Mouse (Mus musculus) lung, embryonic 16.5 days (tissue): ENCODE results near the gene Heatr5a. TPM values are rescaled to one million over a fixed set of nuclear protein-coding genes. Genes with fewer than 3 reads are reported as not detected.
A peak's percentile ranks its signal among the peaks of the same experiment; 100 is the strongest.

Experiments
- ATAC-seq: fragments of 200-750 bp; cut with Nextera tagmentation; 2 replicates; pipeline ENCODE4 v1.8.0; 2017; ENCODE audit warnings: low read depth, mild to moderate bottlenecking, moderate library complexity
- H3K27ac ChIP-seq: fragments of 300-500 bp; sonication (generic); 2 replicates; pipeline ENCODE4 v1.5.1; 2014; ENCODE audit warnings: mild to moderate bottlenecking, control low read depth, low read length
- H3K27me3 ChIP-seq: fragments of 300-500 bp; sonication (generic); 2 replicates; pipeline ENCODE4 v1.6.1; 2014; ENCODE audit warnings: low read depth, low read length, mixed read lengths; ENCODE audit not compliant: control insufficient read depth, insufficient read depth
- H3K36me3 ChIP-seq: fragments of 300-500 bp; sonication (generic); 2 replicates; pipeline ENCODE4 v1.6.1; 2014; ENCODE audit warnings: low read length; ENCODE audit not compliant: control insufficient read depth, insufficient read depth
- H3K4me1 ChIP-seq: fragments of 300-500 bp; sonication (generic); replicated peaks from 2 replicates; pipeline ENCODE4 v1.6.1; 2014; ENCODE audit warnings: low read length, mixed read lengths; ENCODE audit not compliant: control insufficient read depth, insufficient read depth
- H3K4me2 ChIP-seq: fragments of 300-500 bp; sonication (generic); 2 replicates; pipeline ENCODE4 v1.6.1; 2014; ENCODE audit warnings: low read depth, low read length, control low read depth
- H3K4me3 ChIP-seq: fragments of 300-500 bp; sonication (generic); 2 replicates; pipeline ENCODE4 v1.5.1; 2014; ENCODE audit warnings: mild to moderate bottlenecking, low read length, control low read depth
- H3K9ac ChIP-seq: fragments of 300-500 bp; sonication (generic); 2 replicates; pipeline ENCODE4 v1.6.1; 2014; ENCODE audit warnings: low read length, control low read depth
- H3K9me3 ChIP-seq: fragments of 300-500 bp; sonication (generic); 2 replicates; pipeline ENCODE4 v1.6.1; 2016; ENCODE audit warnings: low read length; ENCODE audit not compliant: control insufficient read depth
- WGBS: fragments of 180-500 bp; shearing (Covaris S2); extraction: QIAGEN DNeasy Blood & Tissue Kit; methylation state at CpG from one replicate; pipeline ENCODE4 v1.1.7; 2014; 5-methylcytosine and 5-hydroxymethylcytosine counted together
- polyA plus RNA-seq: library from polyadenylated mRNA; unstranded; fragments of >200 nt; fragmentation: Nextera tagmentation; extraction: Ambion mirVana; gene quantifications from 2 replicates; pipeline ENCODE4 v1.2.1, GENCODE M21; 2015

The Heatr5a gene
- polyA plus RNA-seq, 1 experiment from 2014 or later: 14.9 TPM

GRCm38 (mm10) chr12:51914903-51915670 is 56.0 kb downstream of the Heatr5a start:
- no peak overlapping the region for H3K27ac ChIP-seq
- no peak overlapping the region for H3K4me3 ChIP-seq
- no peaks in the 10 kb centered on the region for H3K27me3 ChIP-seq
- 91% methylated on average over 12 of the region's 12 CpGs for WGBS
- no peaks in the 10 kb centered on the region for H3K9me3 ChIP-seq
- no peak overlapping the region for H3K4me2 ChIP-seq
- H3K9ac ChIP-seq: no peak overlapping the region
- no peaks in the 10 kb centered on the region for H3K4me1 ChIP-seq
- no peak for ATAC-seq
- H3K36me3 ChIP-seq: peaks cover 21% of the 10 kb centered on the region

- Histone ChIP-seq H3K4me2 (no peak overlapping the region), H3K27me3 (no peaks in the 10 kb centered on the region), H3K9ac (no peak overlapping the region), H3K9me3 (no peaks in the 10 kb centered on the region), H3K36me3 (peaks cover 15% of the 10 kb centered on the region), H3K4me3 (no peak overlapping the region), H3K27ac (no peak overlapping the region), H3K4me1 (no peaks in the 10 kb centered on the region)
- WGBS: 87% methylated on average over 5 of the region's 5 CpGs
- ATAC-seq: no peak
Measured at GRCm38 (mm10) chr12:51909202-51909601, 61.9 kb downstream of the Heatr5a start.

DNA sequence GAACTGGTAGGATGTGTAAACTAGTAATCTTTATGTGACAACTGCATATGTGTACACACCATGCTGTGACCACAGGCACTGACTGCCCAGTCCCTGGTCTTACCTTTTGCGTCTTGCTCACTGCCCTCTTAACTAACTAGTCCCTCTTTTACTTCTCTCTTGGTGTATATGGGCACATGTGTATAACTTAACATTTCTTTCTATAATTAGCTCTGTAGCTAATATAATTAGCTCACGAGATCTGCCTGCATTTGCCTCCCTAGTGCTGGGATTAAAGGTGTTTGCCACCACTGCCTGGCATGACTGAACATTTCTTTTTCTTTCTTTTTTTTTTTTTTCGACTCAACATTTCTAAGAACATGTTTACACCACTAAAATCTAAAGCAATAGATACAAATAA is 63.6 kb downstream of the Heatr5a start:
- Histone ChIP-seq H3K9me3 (no peaks in the 10 kb centered on the region), H3K4me1 (no peaks in the 10 kb centered on the region), H3K4me3 (no peak overlapping the region), H3K9ac (no peak overlapping the region), H3K36me3 (peaks cover 10% of the 10 kb centered on the region), H3K4me2 (no peak overlapping the region), H3K27me3 (no peaks in the 10 kb centered on the region), H3K27ac (no peak overlapping the region)
- WGBS: 83% methylated on average over 3 of the region's 3 CpGs
- no peak for ATAC-seq

DNA sequence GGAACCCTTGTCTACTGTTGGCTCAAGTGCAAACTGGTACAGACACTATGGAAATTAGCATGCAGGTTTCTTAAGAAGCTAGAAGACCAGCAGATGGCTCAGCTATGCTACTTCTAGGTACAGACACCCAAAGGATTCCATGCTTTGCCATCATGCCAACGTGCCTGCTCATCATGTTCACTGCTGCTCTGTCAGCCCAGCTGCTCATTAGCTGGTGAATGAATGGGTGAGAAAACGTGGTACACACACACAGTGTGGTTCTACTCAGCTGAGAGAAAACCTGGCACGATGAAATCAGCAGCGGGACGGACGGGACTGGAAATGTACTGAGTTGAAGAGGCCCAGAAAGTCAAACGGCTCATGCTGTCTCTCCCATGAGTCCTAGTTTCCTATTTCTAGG is 70.6 kb downstream of the Heatr5a start:
- Histone ChIP-seq H3K9me3 (no peaks in the 10 kb centered on the region), H3K4me1 (no peaks in the 10 kb centered on the region), H3K4me3 (no peak overlapping the region), H3K36me3 (peaks cover 22% of the 10 kb centered on the region), H3K27ac (no peak overlapping the region), H3K4me2 (no peak overlapping the region), H3K9ac (no peak overlapping the region), H3K27me3 (no peaks in the 10 kb centered on the region)
- ATAC-seq: no peak
- WGBS: 84% methylated on average over 7 of the region's 7 CpGs

- no peak overlapping the region for H3K4me2 ChIP-seq
- H3K27ac ChIP-seq: no peak overlapping the region
- H3K9ac ChIP-seq: no peak overlapping the region
- H3K4me3 ChIP-seq: no peak overlapping the region
- H3K27me3 ChIP-seq: no peaks in the 10 kb centered on the region
- H3K36me3 ChIP-seq: peaks cover 18% of the 10 kb centered on the region
- WGBS: 77% methylated on average over 4 of the region's 4 CpGs
- no peaks in the 10 kb centered on the region for H3K4me1 ChIP-seq
- H3K9me3 ChIP-seq: no peaks in the 10 kb centered on the region
- ATAC-seq: no peak
Measured at GRCm38 (mm10) chr12:51896901-51897300, 74.2 kb downstream of the Heatr5a start.

DNA sequence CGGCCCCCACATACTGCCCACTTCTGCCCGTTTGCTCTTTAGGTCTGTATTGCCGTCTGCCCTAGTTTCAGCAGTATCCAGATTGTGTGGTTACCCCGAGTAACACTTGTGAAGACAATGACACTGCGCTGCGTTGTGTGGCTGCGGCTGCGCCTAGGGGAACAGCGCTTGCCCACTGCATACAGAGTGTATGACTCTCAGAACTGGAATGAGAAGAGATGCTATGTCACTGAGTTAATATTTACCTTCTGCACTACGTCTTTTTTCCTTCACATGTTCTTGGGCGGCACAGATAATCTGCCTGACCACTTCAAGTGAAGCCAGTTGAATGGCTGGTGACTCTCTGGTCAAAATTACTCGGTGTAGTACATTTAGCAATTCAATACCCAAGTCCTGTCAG is 82.5 kb downstream of the Heatr5a start:
- Histone ChIP-seq H3K9me3 (no peaks in the 10 kb centered on the region), H3K4me3 (no peak overlapping the region), H3K9ac (no peak overlapping the region), H3K36me3 (peaks cover 12% of the 10 kb centered on the region; the same call in 1 of the 2 replicates), H3K27ac (no peak overlapping the region), H3K4me1 (peaks cover 2% of the 10 kb centered on the region; the same call in 1 of the 2 replicates), H3K4me2 (no peak overlapping the region), H3K27me3 (no peaks in the 10 kb centered on the region)
- 63% methylated on average over 12 of the region's 12 CpGs for WGBS
- peak; percentile 75 for ATAC-seq

DNA sequence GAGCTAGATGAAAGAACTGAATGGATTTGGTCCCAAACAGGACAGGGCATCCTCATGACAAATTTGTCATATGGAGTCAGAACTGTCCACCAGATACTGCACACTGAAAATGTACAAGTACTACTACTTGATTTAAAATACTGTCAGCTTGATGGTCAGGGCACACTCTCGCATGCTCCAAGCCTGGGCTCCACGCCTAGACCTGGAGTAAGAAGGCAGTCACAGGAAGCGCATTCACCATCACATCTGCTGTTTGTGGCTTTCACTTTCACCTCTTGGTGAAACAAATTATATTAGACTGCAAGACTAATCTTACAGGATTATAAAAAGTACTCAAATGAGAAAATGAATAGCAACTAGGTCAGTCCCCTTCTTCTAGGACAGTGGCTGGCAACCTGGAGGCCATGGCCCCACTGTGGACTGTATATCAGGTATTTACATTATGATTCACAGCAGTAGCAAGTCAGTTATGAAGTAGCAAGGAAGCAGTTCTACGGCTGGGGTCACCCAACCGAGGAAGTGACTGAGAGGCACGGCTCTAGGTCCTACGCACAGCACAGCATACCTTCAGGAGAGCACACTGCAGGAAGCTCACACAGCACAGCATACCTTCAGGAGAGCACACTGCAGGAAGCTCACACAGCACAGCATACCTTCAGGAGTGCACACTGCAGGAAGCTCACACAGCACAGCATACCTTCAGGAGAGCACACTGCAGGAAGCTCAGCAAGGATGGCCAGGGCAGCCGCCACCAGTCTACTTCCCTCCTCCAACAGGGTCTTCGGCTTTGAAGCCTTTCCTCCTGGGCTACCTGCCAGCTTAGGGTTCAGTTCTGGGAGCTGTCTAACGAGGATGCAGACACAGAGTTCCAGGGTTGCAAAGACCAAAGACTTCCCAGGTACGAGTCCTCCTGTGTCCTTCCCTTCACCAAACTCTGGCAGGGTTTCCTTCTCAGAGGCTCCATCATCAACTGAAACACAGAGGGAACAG is 83.5 kb downstream of the Heatr5a start:
- Histone ChIP-seq H3K4me1 (peaks cover 2% of the 10 kb centered on the region; the same call in 1 of the 2 replicates), H3K9ac (no peak overlapping the region), H3K4me2 (no peak overlapping the region), H3K27ac (no peak overlapping the region), H3K27me3 (no peaks in the 10 kb centered on the region), H3K4me3 (no peak overlapping the region), H3K9me3 (no peaks in the 10 kb centered on the region), H3K36me3 (peaks cover 12% of the 10 kb centered on the region; the same call in 1 of the 2 replicates)
- WGBS: 55% methylated on average over 11 of the region's 11 CpGs
- ATAC-seq: peak; percentile 27; the same call in 1 of the 2 replicates

DNA sequence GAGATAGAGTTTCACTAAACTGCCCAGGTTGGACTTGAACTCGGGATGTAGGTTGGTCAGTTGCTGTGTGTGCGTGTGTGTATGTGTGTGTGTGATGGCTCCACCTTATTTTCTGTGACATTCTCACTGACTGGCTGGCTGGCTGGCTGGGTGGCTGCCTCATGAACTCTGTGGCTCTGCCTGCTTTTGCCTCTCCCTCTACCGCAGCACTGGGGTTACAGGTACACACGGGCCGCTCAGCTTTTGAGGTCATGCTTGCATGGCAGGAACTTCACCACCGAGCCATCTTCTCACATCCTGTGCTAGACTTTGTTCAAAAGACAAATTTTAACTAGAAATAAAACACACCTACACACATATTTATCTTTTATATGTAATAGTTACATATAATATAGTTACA is 84.8 kb downstream of the Heatr5a start:
- Histone ChIP-seq H3K27me3 (no peaks in the 10 kb centered on the region), H3K27ac (no peak overlapping the region), H3K4me3 (no peak overlapping the region), H3K36me3 (peaks cover 12% of the 10 kb centered on the region; the same call in 1 of the 2 replicates), H3K4me2 (no peak overlapping the region), H3K9me3 (no peaks in the 10 kb centered on the region), H3K4me1 (peaks cover 2% of the 10 kb centered on the region; the same call in 1 of the 2 replicates), H3K9ac (no peak overlapping the region)
- 84% methylated on average over 6 of the region's 6 CpGs for WGBS
- ATAC-seq: no peak

- Histone ChIP-seq H3K4me3 (no peak overlapping the region), H3K4me1 (peaks cover 2% of the 10 kb centered on the region; the same call in 1 of the 2 replicates), H3K36me3 (peaks cover 17% of the 10 kb centered on the region), H3K9me3 (no peaks in the 10 kb centered on the region), H3K27ac (no peak overlapping the region), H3K9ac (no peak overlapping the region), H3K27me3 (no peaks in the 10 kb centered on the region), H3K4me2 (no peak overlapping the region)
- ATAC-seq: no peak
- 83% methylated on average over 2 of the region's 2 CpGs for WGBS
Measured at GRCm38 (mm10) chr12:51884801-51885200, 86.3 kb downstream of the Heatr5a start.
